Mouse (Mus musculus) C2C12 (cell line): ENCODE results near the gene Nek7.

Experiments used
- CEBPB ChIP-seq: IDR thresholded peaks from one replicate; pipeline ENCODE4 v1.6.1; 2011; ENCODE audit warnings: low read depth, mild to moderate bottlenecking, control low read depth, moderate library complexity
- CTCF ChIP-seq: IDR thresholded peaks from one replicate; pipeline ENCODE4 v1.5.1; 2011; ENCODE audit not compliant: control insufficient read depth, insufficient read depth, insufficient read length
- MAX ChIP-seq: IDR thresholded peaks from one replicate; pipeline ENCODE4 v1.6.1; 2011; ENCODE audit warnings: mild to moderate bottlenecking, control low read depth
- MYOD1 ChIP-seq: IDR thresholded peaks from one replicate; pipeline ENCODE4 v1.6.1; 2011; ENCODE audit warnings: low read depth; ENCODE audit not compliant: control insufficient read depth, insufficient read length
- MYOG ChIP-seq: IDR thresholded peaks from one replicate; pipeline ENCODE4 v1.6.1; 2011; ENCODE audit not compliant: control insufficient read depth, insufficient read length; ENCODE audit errors: extremely low read depth
- USF1 ChIP-seq: IDR thresholded peaks from one replicate; pipeline ENCODE4 v1.6.1; 2011; ENCODE audit warnings: low read depth, mild to moderate bottlenecking, control low read depth, moderate library complexity

GRCm38 (mm10) chr1:138589126-138589525 is 30.8 kb downstream of the Nek7 start:
- TF ChIP-seq CTCF (no peak), MYOG (no peak), MAX (no peak), CEBPB (no peak), MYOD1 (no peak), USF1 (no peak)
